ENCODE assay signal across 13 mouse cellular contexts in genomic region chr3:51194075-51194474, GRCm38 (mm10). TPM values are rescaled to one million over a fixed set of nuclear protein-coding genes. Genes with fewer than 3 reads are reported as not detected.
DNase-seq lines count a peak whose midpoint lies in the region; ATAC-seq and TF ChIP-seq lines count a peak whose summit lies in the region.
"Had no signal": no experiment of that assay in that cellular context is flagged by ENCODE, and none has a peak within 500 bp of the region (broad histone marks: within the 10 kb centered on the region; RNA-seq: fewer than 3 reads in every experiment).

No protein-coding gene starts in this region.

- H3K36me3 ChIP-seq in lung, postnatal 0 days (ENCODE audit: insufficient read depth, low read length): no peaks in the 10 kb centered on the region
- H3K36me3 ChIP-seq in intestine, embryonic 15.5 days: no peaks in the 10 kb centered on the region
- H3K36me3 ChIP-seq: hindbrain, embryonic 15.5 days; liver, embryonic 15.5 days; neural tube, embryonic 15.5 days had no signal

- H3K4me2 ChIP-seq in lung, postnatal 0 days (replicated peaks; ENCODE audit: low read depth, low read length): no peak overlapping the region
- H3K4me2 ChIP-seq in intestine, embryonic 15.5 days (replicated peaks): no peak overlapping the region
- H3K4me2 ChIP-seq: forebrain, embryonic 13.5 days; hindbrain, embryonic 15.5 days; liver, embryonic 15.5 days; midbrain, embryonic 11.5 days; neural tube, embryonic 15.5 days had no signal

- H3K4me3 ChIP-seq in lung, postnatal 0 days (ENCODE audit: low read depth, low read length): no peak overlapping the region
- no peak overlapping the region for H3K4me3 ChIP-seq in intestine, embryonic 15.5 days (replicated peaks)
- H3K4me3 ChIP-seq: forebrain, embryonic 13.5 days; hindbrain, embryonic 15.5 days; liver, embryonic 15.5 days; neural tube, embryonic 15.5 days had no signal

- H3K27me3 ChIP-seq in lung, postnatal 0 days (replicated peaks; ENCODE audit: insufficient read depth, low read length): no peaks in the 10 kb centered on the region
- no peaks in the 10 kb centered on the region for H3K27me3 ChIP-seq in intestine, embryonic 15.5 days (replicated peaks)
- H3K27me3 ChIP-seq: forebrain, embryonic 13.5 days; hindbrain, embryonic 15.5 days; neural tube, embryonic 15.5 days had no signal

- TF ChIP-seq EP300 in lung, postnatal 0 days (IDR thresholded peaks at IDR 0.05): no peak

- ATAC-seq in lung, postnatal 0 days: no peak
- ATAC-seq in intestine, embryonic 15.5 days: no peak
- ATAC-seq: forebrain, embryonic 13.5 days had no signal

- H3K9ac ChIP-seq in lung, postnatal 0 days (replicated peaks; ENCODE audit: low read depth): no peak overlapping the region
- no peak overlapping the region for H3K9ac ChIP-seq in intestine, embryonic 15.5 days
- H3K9ac ChIP-seq: forebrain, embryonic 13.5 days; hindbrain, embryonic 15.5 days; liver, embryonic 15.5 days; neural tube, embryonic 15.5 days had no signal

- no peaks in the 10 kb centered on the region for H3K9me3 ChIP-seq in lung, postnatal 0 days (ENCODE audit: low read length)
- no peaks in the 10 kb centered on the region for H3K9me3 ChIP-seq in intestine, embryonic 15.5 days
- H3K9me3 ChIP-seq: forebrain, embryonic 13.5 days; hindbrain, embryonic 15.5 days; liver, embryonic 15.5 days; neural tube, embryonic 15.5 days had no signal

- no peak for TF ChIP-seq CTCF in lung, postnatal 0 days (IDR thresholded peaks at IDR 0.05)

- no peaks in the 10 kb centered on the region for H3K4me1 ChIP-seq in lung, postnatal 0 days (ENCODE audit: insufficient read depth, low read depth, low read length)
- H3K4me1 ChIP-seq in intestine, embryonic 15.5 days (replicated peaks): 0 out of 2 replicates have a peak, but pooled peaks cover 2% of the 10 kb centered on the region

- 37% methylated on average over 6 of the region's 6 CpGs for WGBS in lung, postnatal 0 days
- 51% methylated on average over 6 of the region's 6 CpGs for WGBS in intestine, embryonic 15.5 days

- no peak overlapping the region for H3K27ac ChIP-seq in lung, postnatal 0 days (ENCODE audit: low read length)
- no peak overlapping the region for H3K27ac ChIP-seq in intestine, embryonic 15.5 days
- H3K27ac ChIP-seq: forebrain, embryonic 13.5 days; hindbrain, embryonic 15.5 days; liver, embryonic 15.5 days; neural tube, embryonic 15.5 days had no signal

- DNase-seq in lung, postnatal 36 days: peak; percentile 40
- no peak for DNase-seq in lung, postnatal 0 days (ENCODE audit: low spot score)
- peak; percentile 25 to 72 for DNase-seq in adrenal gland, postnatal 36 days
- DNase-seq in heart, postnatal 10 days: peak; percentile 79 to 83
- DNase-seq in skeletal muscle tissue, adult 2 months (ENCODE audit: low read depth, low spot score): peak; percentile 72
- no peak for DNase-seq in frontal cortex, adult 2 months (ENCODE audit: extremely low spot score in 1 of 2, low spot score in 1 of 2)
- no peak for DNase-seq in Muller cell, postnatal 12 days (ENCODE audit: inconsistent ontology term)

- intact Hi-C loops in heart, postnatal 10 days (cut with DNase I): no loop called here

RNA-seq across cellular contexts. Expression of gene Noct, which starts 30.2 kb away (rescaled TPM):
- polyA plus RNA-seq in lung, postnatal 0 days (2015; fragmentation: Nextera tagmentation; extraction: Ambion mirVana): 4.1 and 4.2 TPM in 2 replicates
- 10 to 100 TPM; 18.4 to 31.1 TPM for total RNA-seq in adrenal gland, postnatal 36 days (2021)
- total RNA-seq in heart, postnatal 10 days (2021): 10 to 100 TPM; 28.9 to 75.4 TPM
- polyA plus RNA-seq in frontal cortex, adult 2 months (2012; rRNA removed): 36.2 and 40.8 TPM in 2 replicates
- polyA plus RNA-seq in intestine, embryonic 15.5 days (2015; fragmentation: Nextera tagmentation; extraction: Ambion mirVana): 7.0 and 7.4 TPM in 2 replicates

Comparison
In these comparisons a context has a peak if more than half of its experiments do, and no peak if none do; other contexts are left out.
1. DNase-seq: peak in lung, postnatal 36 days (single experiment), adrenal gland, postnatal 36 days (2 of 2), heart, postnatal 10 days (2 of 2) and skeletal muscle tissue, adult 2 months (single experiment); none in lung, postnatal 0 days (single experiment), frontal cortex, adult 2 months (0 of 2) and Muller cell, postnatal 12 days (single experiment).